ENCODE assay signal across 8 mouse cellular contexts in genomic region chr15:31599834-31600233, GRCm38 (mm10). TPM values are rescaled to one million over a fixed set of nuclear protein-coding genes. Genes with fewer than 3 reads are reported as not detected.
DNase-seq lines count a peak whose midpoint lies in the region; ATAC-seq and TF ChIP-seq lines count a peak whose summit lies in the region.

No protein-coding gene starts in this region.

- H3K4me2 ChIP-seq in forebrain, postnatal 0 days (ENCODE audit: low read depth): peak overlapping the region; percentile 91
- peak overlapping the region; percentile 99 for H3K4me2 ChIP-seq in liver, postnatal 0 days (ENCODE audit: low read depth, low read length)

- H3K9me3 ChIP-seq in E14TG2a.4 (ENCODE audit: low read length): no peaks in the 10 kb centered on the region
- no peaks in the 10 kb centered on the region for H3K9me3 ChIP-seq in forebrain, postnatal 0 days (ENCODE audit: low read length)
- H3K9me3 ChIP-seq in liver, postnatal 0 days (ENCODE audit: low read length): no peaks in the 10 kb centered on the region

- peak overlapping the region; percentile 85 for H3K4me3 ChIP-seq in gastrocnemius, adult 2 months
- H3K4me3 ChIP-seq in E14TG2a.4 (replicated peaks; ENCODE audit: low read length): peak overlapping the region; percentile 99
- no peak overlapping the region for H3K4me3 ChIP-seq in forebrain, postnatal 0 days (ENCODE audit: low read depth, low read length)
- H3K4me3 ChIP-seq in liver, postnatal 0 days (ENCODE audit: low read depth, low read length): peak overlapping the region; percentile 94; the same call in 1 of the 2 replicates

- H3K36me3 ChIP-seq in E14TG2a.4 (ENCODE audit: insufficient read depth, low read length): peaks cover 53% of the 10 kb centered on the region
- H3K36me3 ChIP-seq in forebrain, postnatal 0 days (ENCODE audit: insufficient read depth): peaks cover 18% of the 10 kb centered on the region
- peaks cover 24% of the 10 kb centered on the region for H3K36me3 ChIP-seq in liver, postnatal 0 days (replicated peaks; ENCODE audit: insufficient read depth, low read length)

- no peaks in the 10 kb centered on the region for H3K27me3 ChIP-seq in E14TG2a.4 (ENCODE audit: insufficient read depth, low read length)
- H3K27me3 ChIP-seq in forebrain, postnatal 0 days (ENCODE audit: insufficient read depth, low read length): no peaks in the 10 kb centered on the region
- H3K27me3 ChIP-seq in liver, postnatal 0 days (ENCODE audit: insufficient read depth, low read length): no peaks in the 10 kb centered on the region

- no peak for TF ChIP-seq EP300 in liver, postnatal 0 days (IDR thresholded peaks at IDR 0.05; ENCODE audit: low read depth)

- ATAC-seq in forebrain, postnatal 0 days: no peak
- ATAC-seq in liver, postnatal 0 days: no peak

- intact Hi-C loops in gastrocnemius, adult 2 months (cut with DNase I): loop anchor here (5.0 kb wide), 1 partner anchor 283 kb away; no protein-coding TSS in a partner anchor

- TF ChIP-seq CTCF in gastrocnemius, adult 2 months (IDR thresholded peaks at IDR 0.05): no peak
- TF ChIP-seq CTCF in E14TG2a.4 (conservative IDR thresholded peaks at IDR 0.05; ENCODE audit: low read length): no peak
- no peak for TF ChIP-seq CTCF in forebrain, postnatal 0 days (IDR thresholded peaks at IDR 0.05; ENCODE audit: low read depth)
- TF ChIP-seq CTCF in liver, postnatal 0 days (IDR thresholded peaks at IDR 0.05; ENCODE audit: low read depth): no peak

- WGBS in forebrain, postnatal 0 days: 73% methylated on average over 4 of the region's 4 CpGs
- 40% methylated on average over 4 of the region's 4 CpGs for WGBS in liver, postnatal 0 days (ENCODE audit: insufficient replicate concordance)

- H3K27ac ChIP-seq in gastrocnemius, adult 2 months: no peak overlapping the region
- no peak overlapping the region for H3K27ac ChIP-seq in forebrain, postnatal 0 days (ENCODE audit: low read depth, low read length)
- H3K27ac ChIP-seq in liver, postnatal 0 days (ENCODE audit: low read depth): no peak overlapping the region

- no peak for DNase-seq in gastrocnemius, adult 2 months
- no peak for DNase-seq in gastrocnemius, postnatal 25 days
- no peak for DNase-seq in forebrain, postnatal 0 days
- no peak for DNase-seq in liver, postnatal 0 days
- no peak for DNase-seq in adipocyte (ENCODE audit: low spot score)
- DNase-seq in thymus, postnatal 0 days (ENCODE audit: low spot score): no peak
- no peak for DNase-seq in right cerebral cortex, postnatal 10 days (ENCODE audit: low spot score in 2 of 2)

- no peak overlapping the region for H3K9ac ChIP-seq in forebrain, postnatal 0 days
- H3K9ac ChIP-seq in liver, postnatal 0 days (replicated peaks): peak overlapping the region; percentile 96

- H3K4me1 ChIP-seq in E14TG2a.4 (replicated peaks; ENCODE audit: low read depth, low read length): peaks cover 60% of the 10 kb centered on the region
- H3K4me1 ChIP-seq in forebrain, postnatal 0 days (ENCODE audit: insufficient read depth): peaks cover 18% of the 10 kb centered on the region; the same call in 1 of the 2 replicates
- H3K4me1 ChIP-seq in liver, postnatal 0 days (ENCODE audit: insufficient read depth): peaks cover 28% of the 10 kb centered on the region

RNA-seq across cellular contexts. Expression of gene Cct5, which starts 1.8 kb away (rescaled TPM):
- 100 to 1,000 TPM; 113 to 132 TPM for total RNA-seq in gastrocnemius, adult 2 months (2021)
- 100 to 1,000 TPM; 126 to 130 TPM for total RNA-seq in gastrocnemius, postnatal 25 days (2021)
- total RNA-seq in forebrain, postnatal 0 days (2014; rRNA removed): 409 and 464 TPM in 2 replicates
- 473 and 554 TPM in 2 replicates for polyA plus RNA-seq in forebrain, postnatal 0 days (2015; fragmentation: Nextera tagmentation; extraction: Ambion mirVana)
- 164 and 168 TPM in 2 replicates for polyA plus RNA-seq in liver, postnatal 0 days (2015; fragmentation: Nextera tagmentation; extraction: Ambion mirVana)
- 463 and 505 TPM in 2 replicates for polyA plus RNA-seq in thymus, postnatal 0 days (2015; fragmentation: Nextera tagmentation; extraction: Ambion mirVana)

RNA-seq across cellular contexts. Expression of gene Fam173b, which starts 1.8 kb away (rescaled TPM):
- total RNA-seq in gastrocnemius, adult 2 months (2021): 10 to 100 TPM; 13.9 to 17.7 TPM
- 10 to 100 TPM; 10.8 to 14.4 TPM for total RNA-seq in gastrocnemius, postnatal 25 days (2021)
- 10.7 and 16.5 TPM in 2 replicates for total RNA-seq in forebrain, postnatal 0 days (2014; rRNA removed)
- 6.6 and 7.0 TPM in 2 replicates for polyA plus RNA-seq in forebrain, postnatal 0 days (2015; fragmentation: Nextera tagmentation; extraction: Ambion mirVana)
- 9.3 and 12.1 TPM in 2 replicates for polyA plus RNA-seq in liver, postnatal 0 days (2015; fragmentation: Nextera tagmentation; extraction: Ambion mirVana)
- polyA plus RNA-seq in thymus, postnatal 0 days (2015; fragmentation: Nextera tagmentation; extraction: Ambion mirVana): 14.9 TPM in 2 replicates

RNA-seq across cellular contexts. Expression of gene Cmbl, which starts 34.6 kb away (rescaled TPM):
- total RNA-seq in gastrocnemius, adult 2 months (2021): 10 to 100 TPM; 30.4 to 58.0 TPM
- total RNA-seq in gastrocnemius, postnatal 25 days (2021): 10 to 100 TPM; 37.7 to 38.5 TPM
- total RNA-seq in forebrain, postnatal 0 days (2014; rRNA removed): 26.3 and 27.2 TPM in 2 replicates
- 19.9 and 20.9 TPM in 2 replicates for polyA plus RNA-seq in forebrain, postnatal 0 days (2015; fragmentation: Nextera tagmentation; extraction: Ambion mirVana)
- polyA plus RNA-seq in liver, postnatal 0 days (2015; fragmentation: Nextera tagmentation; extraction: Ambion mirVana): 112 and 113 TPM in 2 replicates
- 2.8 and 3.0 TPM in 2 replicates for polyA plus RNA-seq in thymus, postnatal 0 days (2015; fragmentation: Nextera tagmentation; extraction: Ambion mirVana)
